In genomic region chr2:180427073-180427472, GRCm38 (mm10) we compare ENCODE assay signal across 8 mouse cellular contexts. TPM values are rescaled to one million over a fixed set of nuclear protein-coding genes. Genes with fewer than 3 reads are reported as not detected.
DNase-seq lines count a peak whose midpoint lies in the region; ATAC-seq lines count a peak whose summit lies in the region.

No protein-coding gene starts in this region.

- intact Hi-C loops in heart, postnatal 25 days (cut with DNase I): no loop called here
- intact Hi-C loops in left cerebral cortex, postnatal 14 days (cut with DNase I): no loop called here

- ATAC-seq in CD4-positive, CD25-positive, alpha-beta regulatory T cell, adult 4 months: no peak
- no peak for ATAC-seq in monocyte, adult 5-6 weeks (replicated peaks; ENCODE audit: insufficient number of reproducible peaks, low FRiP score, low TSS enrichment, poor library complexity, severe bottlenecking)

- DNase-seq in heart, adult 18-20 months: peak; percentile 23 to 24
- no peak for DNase-seq in heart, postnatal 25 days (ENCODE audit: low spot score)
- peak; percentile 18 for DNase-seq in brain, embryonic 18.5 days (ENCODE audit: low read depth, low spot score)
- peak; percentile 8 to 69 for DNase-seq in frontal cortex, adult 2 months (ENCODE audit: extremely low spot score in 1 of 2, low spot score in 1 of 2)
- peak; percentile 25 to 65 for DNase-seq in left cerebral cortex, postnatal 14 days (ENCODE audit: low spot score in 2 of 2)
- no peak for DNase-seq in testis, postnatal 10 days (ENCODE audit: low spot score)

RNA-seq across cellular contexts. Expression of gene Slco4a1, which starts 29.0 kb away (rescaled TPM):
- under 1 TPM in 1 of 2 experiments, not detected in 1; 0.23 TPM for total RNA-seq in heart, adult 18-20 months (2021)
- not detected for total RNA-seq in heart, postnatal 25 days (2021)
- polyA plus RNA-seq in frontal cortex, adult 2 months (2012; rRNA removed): 3.1 and 3.4 TPM in 2 replicates
- total RNA-seq in left cerebral cortex, postnatal 14 days (2021): 1 to 10 TPM; 1.6 to 2.1 TPM
- 1 to 10 TPM in 1 of 2 experiments, under 1 TPM in 1; 0.31 to 1.1 TPM for polyA plus RNA-seq in CD4-positive, CD25-positive, alpha-beta regulatory T cell, adult 4 months (2017; shearing (Covaris generic))
- total RNA-seq in monocyte, adult 5-6 weeks (2017): 0.43 to 3.4 TPM (median 1.7 TPM) in 3 replicates

Comparison
In these comparisons a context has a peak if more than half of its experiments do, and no peak if none do; other contexts are left out.
1. DNase-seq: peak in heart, adult 18-20 months (2 of 2), brain, embryonic 18.5 days (single experiment), frontal cortex, adult 2 months (2 of 2) and left cerebral cortex, postnatal 14 days (2 of 2); none in heart, postnatal 25 days (single experiment) and testis, postnatal 10 days (single experiment).